Comparison of ENCODE assay signal across 20 mouse cellular contexts in genomic region chr1:184353832-184354449, GRCm38 (mm10).
DNase-seq lines count a peak whose midpoint lies in the region; ATAC-seq and TF ChIP-seq lines count a peak whose summit lies in the region.
"Had no signal": no experiment of that assay in that cellular context is flagged by ENCODE, and none has a peak within 500 bp of the region (broad histone marks: within the 10 kb centered on the region; RNA-seq: fewer than 3 reads in every experiment).

No protein-coding gene starts in this region.

- no peak overlapping the region for H3K27ac ChIP-seq in midbrain, embryonic 13.5 days
- no peak overlapping the region for H3K27ac ChIP-seq in midbrain, embryonic 15.5 days
- H3K27ac ChIP-seq in intestine, postnatal 0 days (ENCODE audit: low read depth, low read length): no peak overlapping the region
- no peak overlapping the region for H3K27ac ChIP-seq in stomach, embryonic 16.5 days (ENCODE audit: low read length)
- H3K27ac ChIP-seq: embryonic facial prominence, embryonic 10.5 days; forebrain, embryonic 13.5 days; gastrocnemius, adult 2 months; heart, embryonic 10.5 days; hindbrain, embryonic 13.5 days had no signal

- no peak overlapping the region for H3K9ac ChIP-seq in midbrain, embryonic 13.5 days (replicated peaks)
- no peak overlapping the region for H3K9ac ChIP-seq in midbrain, embryonic 15.5 days
- no peak overlapping the region for H3K9ac ChIP-seq in intestine, postnatal 0 days (ENCODE audit: low read depth, low read length)
- H3K9ac ChIP-seq in stomach, embryonic 16.5 days (ENCODE audit: low read length): no peak overlapping the region
- H3K9ac ChIP-seq: forebrain, embryonic 13.5 days; forebrain, postnatal 0 days; hindbrain, embryonic 13.5 days had no signal

- H3K36me3 ChIP-seq in midbrain, embryonic 13.5 days: no peaks in the 10 kb centered on the region
- H3K36me3 ChIP-seq in midbrain, embryonic 15.5 days (replicated peaks): no peaks in the 10 kb centered on the region
- no peaks in the 10 kb centered on the region for H3K36me3 ChIP-seq in intestine, postnatal 0 days (ENCODE audit: control insufficient read depth, insufficient read depth)
- no peaks in the 10 kb centered on the region for H3K36me3 ChIP-seq in stomach, embryonic 16.5 days (ENCODE audit: control insufficient read depth, insufficient read depth, low read length)
- H3K36me3 ChIP-seq: embryonic facial prominence, embryonic 10.5 days; heart, embryonic 10.5 days; hindbrain, embryonic 13.5 days had no signal

- no peak for DNase-seq in thymus, postnatal 36 days
- DNase-seq in yolk sac, embryonic 10.5 days (ENCODE audit: low spot score): no peak
- DNase-seq: adrenal gland, postnatal 25 days; cerebellum, adult 18-20 months; cerebellum, adult 9-11 months; forebrain, postnatal 0 days; gastrocnemius, adult 2 months; gastrocnemius, postnatal 25 days; heart, postnatal 10 days had no signal

- 0 out of 2 replicates have a peak, but pooled peaks have one; percentile 53 for ATAC-seq in midbrain, embryonic 13.5 days
- no peak for ATAC-seq in midbrain, embryonic 15.5 days (replicated peaks)
- peak; percentile 38; the same call in 1 of the 2 replicates for ATAC-seq in intestine, postnatal 0 days
- ATAC-seq in stomach, embryonic 16.5 days (ENCODE audit: insufficient read depth, low FRiP score): peak; percentile 44; the same call in 1 of the 2 replicates
- ATAC-seq: activated CD4-positive, CD25-positive, alpha-beta regulatory T cell, adult 4 months; forebrain, embryonic 13.5 days; forebrain, postnatal 0 days; Patski had no signal

- no peak overlapping the region for H3K4me3 ChIP-seq in midbrain, embryonic 13.5 days (replicated peaks)
- H3K4me3 ChIP-seq in midbrain, embryonic 15.5 days: no peak overlapping the region
- no peak overlapping the region for H3K4me3 ChIP-seq in intestine, postnatal 0 days (ENCODE audit: low read depth, low read length)
- no peak overlapping the region for H3K4me3 ChIP-seq in stomach, embryonic 16.5 days (replicated peaks; ENCODE audit: low read length)
- H3K4me3 ChIP-seq: embryonic facial prominence, embryonic 10.5 days; forebrain, embryonic 13.5 days; gastrocnemius, adult 2 months; heart, embryonic 10.5 days; hindbrain, embryonic 13.5 days had no signal

- 68% methylated on average over 8 of the region's 8 CpGs for WGBS in midbrain, embryonic 13.5 days
- 67% methylated on average over 8 of the region's 8 CpGs for WGBS in midbrain, embryonic 15.5 days
- WGBS in intestine, postnatal 0 days: 55% methylated on average over 8 of the region's 8 CpGs
- 64% methylated on average over 8 of the region's 8 CpGs for WGBS in stomach, embryonic 16.5 days

- no peaks in the 10 kb centered on the region for H3K9me3 ChIP-seq in midbrain, embryonic 13.5 days
- H3K9me3 ChIP-seq in midbrain, embryonic 15.5 days: no peaks in the 10 kb centered on the region
- no peaks in the 10 kb centered on the region for H3K9me3 ChIP-seq in intestine, postnatal 0 days (ENCODE audit: control insufficient read depth)
- H3K9me3 ChIP-seq in stomach, embryonic 16.5 days (replicated peaks; ENCODE audit: control insufficient read depth, low read length): no peaks in the 10 kb centered on the region
- H3K9me3 ChIP-seq: embryonic facial prominence, embryonic 10.5 days; forebrain, embryonic 13.5 days; heart, embryonic 10.5 days; hindbrain, embryonic 13.5 days had no signal

- TF ChIP-seq CTCF in intestine, postnatal 0 days (IDR thresholded peaks at IDR 0.05; ENCODE audit: low read depth): peak; percentile 44

- no peaks in the 10 kb centered on the region for H3K27me3 ChIP-seq in midbrain, embryonic 13.5 days
- H3K27me3 ChIP-seq in midbrain, embryonic 15.5 days (replicated peaks): no peaks in the 10 kb centered on the region
- no peaks in the 10 kb centered on the region for H3K27me3 ChIP-seq in intestine, postnatal 0 days (replicated peaks; ENCODE audit: control insufficient read depth, insufficient read depth, low read length)
- H3K27me3 ChIP-seq in stomach, embryonic 16.5 days (ENCODE audit: control insufficient read depth, insufficient read depth, low read length): no peaks in the 10 kb centered on the region
- H3K27me3 ChIP-seq: CH12.LX; forebrain, embryonic 13.5 days; hindbrain, embryonic 13.5 days had no signal

- H3K4me1 ChIP-seq in midbrain, embryonic 13.5 days (replicated peaks): no peaks in the 10 kb centered on the region
- no peaks in the 10 kb centered on the region for H3K4me1 ChIP-seq in midbrain, embryonic 15.5 days
- H3K4me1 ChIP-seq in intestine, postnatal 0 days (replicated peaks; ENCODE audit: control insufficient read depth, insufficient read depth, low read length): no peaks in the 10 kb centered on the region
- 0 out of 2 replicates have a peak, but pooled peaks cover 4% of the 10 kb centered on the region for H3K4me1 ChIP-seq in stomach, embryonic 16.5 days (ENCODE audit: control insufficient read depth, insufficient read depth, low read length)
- H3K4me1 ChIP-seq: embryonic facial prominence, embryonic 10.5 days; forebrain, embryonic 13.5 days; hindbrain, embryonic 13.5 days had no signal

- H3K4me2 ChIP-seq in midbrain, embryonic 13.5 days (replicated peaks): no peak overlapping the region
- no peak overlapping the region for H3K4me2 ChIP-seq in midbrain, embryonic 15.5 days
- no peak overlapping the region for H3K4me2 ChIP-seq in intestine, postnatal 0 days (replicated peaks; ENCODE audit: low read depth)
- no peak overlapping the region for H3K4me2 ChIP-seq in stomach, embryonic 16.5 days (ENCODE audit: low read depth, low read length)
- H3K4me2 ChIP-seq: forebrain, embryonic 13.5 days; hindbrain, embryonic 13.5 days had no signal
